Mouse (Mus musculus) intestine, postnatal 0 days (tissue): ENCODE data around the gene Zfp148. TPM values are rescaled to one million over a fixed set of nuclear protein-coding genes. Genes with fewer than 3 reads are reported as not detected.

Source experiments
- ATAC-seq: fragments of 200-750 bp; cut with Nextera tagmentation; 2 replicates; pipeline ENCODE4 v1.8.0; 2017; ENCODE audit warnings: mild to moderate bottlenecking, moderate TSS enrichment, moderate library complexity
- H3K27ac ChIP-seq: fragments of 300-500 bp; sonication (generic); 2 replicates; pipeline ENCODE4 v1.5.1; 2014; ENCODE audit warnings: mild to moderate bottlenecking, low read depth, low read length, moderate library complexity
- H3K27me3 ChIP-seq: fragments of 300-500 bp; sonication (generic); replicated peaks from 2 replicates; pipeline ENCODE4 v1.6.1; 2014; ENCODE audit warnings: low read length, mixed read lengths; ENCODE audit not compliant: control insufficient read depth, insufficient read depth
- H3K36me3 ChIP-seq: fragments of 300-500 bp; sonication (generic); 2 replicates; pipeline ENCODE4 v1.6.1; 2014; ENCODE audit warnings: mild to moderate bottlenecking, moderate library complexity; ENCODE audit not compliant: control insufficient read depth, insufficient read depth
- H3K4me1 ChIP-seq: fragments of 300-500 bp; sonication (generic); replicated peaks from 2 replicates; pipeline ENCODE4 v1.6.1; 2014; ENCODE audit warnings: antibody characterized with exemption, low read length, mixed read lengths; ENCODE audit not compliant: control insufficient read depth, insufficient read depth
- H3K4me2 ChIP-seq: fragments of 300-500 bp; sonication (generic); replicated peaks from 2 replicates; pipeline ENCODE4 v1.6.1; 2014; ENCODE audit warnings: low read depth, mild to moderate bottlenecking, moderate library complexity
- H3K4me3 ChIP-seq: fragments of 300-500 bp; sonication (generic); 2 replicates; pipeline ENCODE4 v1.5.1; 2014; ENCODE audit warnings: low read depth, low read length
- H3K9ac ChIP-seq: fragments of 300-500 bp; sonication (generic); 2 replicates; pipeline ENCODE4 v1.6.1; 2014; ENCODE audit warnings: mild to moderate bottlenecking, low read depth, low read length
- H3K9me3 ChIP-seq: fragments of 300-500 bp; sonication (generic); 2 replicates; pipeline ENCODE4 v1.6.1; 2016; ENCODE audit warnings: mixed run types; ENCODE audit not compliant: control insufficient read depth
- CTCF ChIP-seq: sonication (generic); IDR thresholded peaks from 2 replicates; pipeline ENCODE4 v1.5.1; 2016; ENCODE audit warnings: low read depth, mild to moderate bottlenecking, control low read depth, antibody characterized with exemption, moderate library complexity
- WGBS: fragments of 180-500 bp; shearing (Covaris S2); extraction: QIAGEN DNeasy Blood & Tissue Kit; methylation state at CpG from one replicate; pipeline ENCODE4 v1.1.7; 2014; 5-methylcytosine and 5-hydroxymethylcytosine counted together
- polyA plus RNA-seq: library from polyadenylated mRNA; unstranded; fragments of >200 nt; fragmentation: Nextera tagmentation; extraction: Ambion mirVana; gene quantifications from 2 replicates; pipeline ENCODE4 v1.2.1, GENCODE M21; 2015

Zfp148 gene
- polyA plus RNA-seq, 1 experiment from 2014 or later: 20.5 TPM

DNA sequence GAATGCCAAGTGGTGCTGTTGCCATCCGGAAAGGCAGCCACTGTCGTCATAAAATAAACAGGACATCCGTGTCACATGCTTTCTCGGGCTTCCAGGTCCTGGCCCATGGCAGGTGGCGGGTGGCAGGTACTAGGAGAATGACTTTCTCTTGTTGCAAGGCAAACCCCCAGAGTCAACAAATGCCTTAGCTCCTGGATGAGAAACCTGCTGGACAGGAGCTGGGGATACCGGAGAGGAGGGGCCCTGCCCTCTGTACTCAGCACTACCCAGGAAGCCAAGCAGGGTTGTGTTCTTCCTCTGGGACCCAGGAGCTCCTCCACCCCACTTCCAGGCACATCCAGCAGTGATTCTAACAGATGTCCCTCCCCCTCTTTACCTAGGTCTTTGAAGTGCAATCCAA is 131.9 kb downstream of the Zfp148 start:
- ATAC-seq: peak; percentile 81
- Histone ChIP-seq H3K9me3 (no peaks in the 10 kb centered on the region), H3K4me2 (no peak overlapping the region), H3K4me3 (no peak overlapping the region), H3K27ac (no peak overlapping the region), H3K9ac (no peak overlapping the region), H3K27me3 (no peaks in the 10 kb centered on the region), H3K36me3 (no peaks in the 10 kb centered on the region), H3K4me1 (peaks cover 10% of the 10 kb centered on the region; the same call in 1 of the 2 replicates)
- no peak for TF ChIP-seq CTCF
- 23% methylated on average over 6 of the region's 6 CpGs for WGBS

DNA sequence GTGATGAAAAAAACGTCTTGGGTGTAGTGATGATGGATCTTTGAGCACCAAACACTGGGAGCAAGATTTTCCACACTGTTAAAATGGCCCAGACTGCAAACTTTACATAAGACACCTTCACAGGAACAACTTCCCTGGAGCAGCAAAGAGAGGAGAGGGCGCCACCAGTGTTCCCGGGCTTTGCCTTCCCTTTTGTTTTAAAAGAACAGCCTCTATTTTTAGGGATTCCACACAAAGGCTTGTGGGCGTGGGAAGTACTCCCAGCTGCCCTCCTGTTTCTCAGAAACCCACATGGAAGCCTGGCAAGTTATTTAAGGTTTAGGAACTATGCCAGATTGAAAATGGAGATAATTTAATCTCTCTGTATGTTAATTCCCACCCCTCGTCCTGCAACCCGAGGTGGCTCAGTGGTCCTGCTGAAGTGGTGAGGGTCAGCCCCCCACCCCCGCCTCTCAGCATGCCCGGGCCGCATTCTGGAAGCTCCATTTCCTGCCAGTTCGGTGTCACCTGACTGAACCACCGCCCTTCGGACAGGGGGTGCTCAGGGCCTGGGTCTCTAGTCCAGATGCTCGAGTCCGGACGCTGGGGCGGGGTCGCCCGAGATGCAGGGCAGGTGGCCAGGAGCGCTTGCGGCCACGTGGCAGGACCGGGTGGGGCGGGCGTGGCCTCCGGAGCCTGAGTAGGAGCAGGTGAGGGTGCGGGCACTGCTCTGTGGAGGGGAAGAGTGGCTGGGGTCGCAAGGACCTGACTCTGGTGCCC is 136.3 kb downstream of the Zfp148 start, which contains the start of gene Slc12a8:
Slc12a8 (plus strand) TSS at position 522 of the 759 bp plus-strand sequence.
- Histone ChIP-seq H3K9me3 (no peaks in the 10 kb centered on the region), H3K36me3 (no peaks in the 10 kb centered on the region), H3K4me2 (peak within 1 kb of the TSS; percentile 78), H3K9ac (peak within 1 kb of the TSS; percentile 17; the same call in 1 of the 2 replicates), H3K27ac (peak within 1 kb of the TSS; percentile 15; the same call in 1 of the 2 replicates), H3K4me1 (peaks cover 12% of the 10 kb centered on the region; the same call in 1 of the 2 replicates), H3K4me3 (peak within 1 kb of the TSS; percentile 33), H3K27me3 (no peaks in the 10 kb centered on the region)
- TF ChIP-seq CTCF: no peak
- WGBS: 7% methylated on average over 25 of the region's 27 CpGs
- ATAC-seq: peak; percentile 39

DNA sequence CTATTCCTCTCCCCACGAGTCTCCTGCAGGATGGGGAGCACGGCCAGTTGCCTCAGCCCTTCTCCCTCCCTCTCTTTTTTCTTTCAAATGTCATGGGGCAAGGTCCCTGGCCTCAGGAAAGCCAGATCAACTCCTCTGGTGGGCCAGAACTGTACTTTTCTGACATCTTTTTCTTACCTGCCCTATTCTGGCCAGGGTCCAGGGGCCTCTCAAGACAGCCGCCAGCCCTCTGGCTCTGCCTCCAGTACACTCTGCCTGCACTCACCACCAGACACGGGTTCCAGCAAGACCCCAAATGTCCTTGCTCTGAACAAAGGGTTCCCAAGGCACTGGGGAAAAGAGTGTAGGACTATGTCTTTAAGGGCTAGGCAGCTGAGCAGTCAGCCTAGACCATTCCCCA is 137.0 kb downstream of the Zfp148 start:
- ATAC-seq: 0 out of 2 replicates have a peak, but pooled peaks have one; percentile 11
- Histone ChIP-seq H3K9ac (peak overlapping the region; percentile 17; the same call in 1 of the 2 replicates), H3K27ac (peak overlapping the region; percentile 15; the same call in 1 of the 2 replicates)

DNA sequence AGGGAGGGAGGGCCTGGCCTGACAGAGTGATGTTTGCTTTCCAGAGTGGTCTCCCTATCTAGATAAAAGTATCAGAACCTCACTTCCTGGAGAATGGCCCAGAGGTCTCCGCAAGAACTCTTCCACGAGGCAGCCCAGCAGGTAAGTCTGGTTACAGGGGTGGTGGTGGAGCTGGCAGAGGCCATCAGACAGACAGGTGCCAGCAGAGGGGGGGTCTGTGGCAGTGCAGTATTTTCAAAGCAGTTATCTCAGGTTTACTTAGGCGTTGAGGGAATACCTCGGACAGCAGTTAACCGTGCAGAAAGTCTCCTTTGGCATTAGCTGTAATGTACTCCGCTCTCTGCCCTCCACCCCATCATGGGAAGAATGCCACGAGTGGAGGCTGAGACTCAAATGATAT is 137.6 kb downstream of the Zfp148 start:
- no peak overlapping the region for H3K27ac ChIP-seq
- no peaks in the 10 kb centered on the region for H3K27me3 ChIP-seq
- ATAC-seq: no peak
- H3K4me3 ChIP-seq: no peak overlapping the region
- 52% methylated on average over 7 of the region's 7 CpGs for WGBS
- H3K4me2 ChIP-seq: no peak overlapping the region
- H3K4me1 ChIP-seq: peaks cover 12% of the 10 kb centered on the region; the same call in 1 of the 2 replicates
- no peak overlapping the region for H3K9ac ChIP-seq
- H3K9me3 ChIP-seq: no peaks in the 10 kb centered on the region
- TF ChIP-seq CTCF: no peak
- H3K36me3 ChIP-seq: no peaks in the 10 kb centered on the region

More for the DNA sequence above, 137.0 kb downstream of the Zfp148 start:
- Histone ChIP-seq H3K4me2 (peak overlapping the region; percentile 78), H3K36me3 (no peaks in the 10 kb centered on the region), H3K4me1 (peaks cover 12% of the 10 kb centered on the region; the same call in 1 of the 2 replicates), H3K9me3 (no peaks in the 10 kb centered on the region), H3K4me3 (peak overlapping the region; percentile 33; the same call in 1 of the 2 replicates), H3K27me3 (no peaks in the 10 kb centered on the region)
- WGBS: 28% methylated on average over 3 of the region's 4 CpGs
- TF ChIP-seq CTCF: no peak

DNA sequence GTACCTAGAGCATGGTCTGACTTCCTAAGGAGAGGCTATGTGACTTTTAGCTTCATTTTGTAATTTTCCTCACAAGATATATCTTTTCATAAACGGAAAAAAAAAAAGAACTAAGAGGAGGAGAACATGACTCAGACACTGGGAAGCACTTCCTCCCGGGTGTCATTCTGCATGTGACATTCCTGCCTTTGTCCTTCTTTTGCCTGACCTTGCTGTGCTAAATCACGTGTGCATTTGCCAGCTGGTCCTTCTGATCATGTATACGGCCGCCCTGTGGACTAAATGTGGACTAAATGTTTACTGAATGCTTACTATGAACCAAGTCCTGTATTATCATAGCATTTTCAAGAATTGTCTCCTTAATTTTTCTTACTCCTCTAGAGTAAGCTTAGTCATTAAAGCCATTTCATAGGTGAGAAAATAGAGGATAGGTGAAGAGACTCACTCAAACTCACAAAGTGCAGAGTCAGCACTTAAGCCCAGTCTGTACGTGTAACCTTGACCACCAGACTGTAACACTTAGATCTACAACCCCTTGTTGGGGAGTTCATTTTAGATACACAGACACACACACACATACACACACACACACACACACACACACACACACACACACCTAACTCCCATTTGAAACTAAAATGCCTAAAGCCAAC is 139.4 kb downstream of the Zfp148 start:
- 61% methylated on average over 6 of the region's 6 CpGs for WGBS
- Histone ChIP-seq H3K4me2 (no peak overlapping the region), H3K4me3 (no peak overlapping the region), H3K4me1 (peaks cover 12% of the 10 kb centered on the region; the same call in 1 of the 2 replicates), H3K9me3 (no peaks in the 10 kb centered on the region), H3K36me3 (no peaks in the 10 kb centered on the region), H3K27me3 (no peaks in the 10 kb centered on the region), H3K27ac (no peak overlapping the region), H3K9ac (no peak overlapping the region)
- ATAC-seq: no peak
- TF ChIP-seq CTCF: no peak

DNA sequence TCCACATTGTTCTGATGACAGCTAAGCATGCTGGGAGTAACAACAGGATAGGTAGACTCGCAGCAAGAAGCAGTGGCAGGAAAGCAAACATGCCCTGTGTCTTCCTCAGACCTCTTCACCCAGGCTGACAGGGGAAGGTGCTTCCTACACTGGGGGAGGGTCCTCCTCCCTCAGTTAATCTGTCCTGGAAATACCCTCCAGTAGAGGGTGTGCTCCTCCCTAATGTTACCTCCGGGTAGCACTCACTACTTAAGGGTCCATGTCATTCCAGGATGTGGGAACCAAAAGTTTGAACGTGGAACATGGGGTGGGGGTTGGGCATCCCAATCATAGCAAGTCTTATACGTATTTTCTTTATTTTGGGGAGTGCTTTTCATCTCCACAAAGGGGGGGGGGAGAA is 141.9 kb downstream of the Zfp148 start:
- no peak overlapping the region for H3K9ac ChIP-seq
- peak; percentile 11; the same call in 1 of the 2 replicates for TF ChIP-seq CTCF
- no peaks in the 10 kb centered on the region for H3K9me3 ChIP-seq
- ATAC-seq: no peak
- H3K36me3 ChIP-seq: no peaks in the 10 kb centered on the region
- WGBS: 61% methylated on average over 4 of the region's 4 CpGs
- no peak overlapping the region for H3K4me2 ChIP-seq
- no peaks in the 10 kb centered on the region for H3K27me3 ChIP-seq
- no peak overlapping the region for H3K4me3 ChIP-seq
- 0 out of 2 replicates have a peak, but pooled peaks cover 3% of the 10 kb centered on the region for H3K4me1 ChIP-seq
- H3K27ac ChIP-seq: no peak overlapping the region
